9 mouse cellular contexts compared by ENCODE assay signal in the genomic region with DNA sequence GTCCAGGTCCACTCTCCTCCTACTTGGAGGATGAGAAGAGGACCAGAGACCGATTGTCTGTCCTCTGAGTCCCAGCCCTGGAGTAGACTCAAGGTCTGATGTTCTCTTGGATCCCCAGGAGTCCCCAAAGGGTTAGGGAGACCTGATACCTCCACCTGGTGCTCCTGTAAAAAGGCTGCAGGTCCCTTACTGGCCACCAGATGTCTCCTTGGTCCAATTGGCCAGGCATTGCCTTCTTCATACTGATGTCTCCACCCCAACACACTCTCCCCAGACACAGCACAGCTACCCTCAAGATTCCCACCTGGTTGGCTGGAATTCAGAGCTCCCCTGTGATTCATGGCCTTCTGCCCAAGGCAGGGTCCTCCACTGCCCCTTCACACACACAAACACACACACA. TPM values are rescaled to one million over a fixed set of nuclear protein-coding genes. Genes with fewer than 3 reads are reported as not detected.
DNase-seq lines count a peak whose midpoint lies in the region; ATAC-seq and TF ChIP-seq lines count a peak whose summit lies in the region.
"Had no signal": no experiment of that assay in that cellular context is flagged by ENCODE, and none has a peak within 500 bp of the region (broad histone marks: within the 10 kb centered on the region; RNA-seq: fewer than 3 reads in every experiment).

No protein-coding gene starts in this region.

- no peak overlapping the region for H3K27ac ChIP-seq in left cerebral cortex, adult 2 months
- no peak overlapping the region for H3K27ac ChIP-seq in lung, embryonic 14.5 days (ENCODE audit: low read depth)
- H3K27ac ChIP-seq: heart, embryonic 13.5 days had no signal

- no peak for ATAC-seq in G1E (ENCODE audit: extremely low read depth, insufficient number of reproducible peaks, low FRiP score, poor library complexity, severe bottlenecking)
- peak; percentile 64; the same call in 1 of the 2 replicates for ATAC-seq in erythroid progenitor cell, adult 5-6 weeks (replicated peaks; ENCODE audit: low FRiP score, poor library complexity, severe bottlenecking)
- no peak for ATAC-seq in lung, embryonic 14.5 days (ENCODE audit: insufficient read depth)

- TF ChIP-seq CTCF in left cerebral cortex, adult 2 months (IDR thresholded peaks at IDR 0.05) = peak; percentile 65
- TF ChIP-seq CTCF in G1E (IDR thresholded peaks at IDR 0.05; ENCODE audit: low read depth, low read length) = peak; percentile 58
- peak; percentile 78 for TF ChIP-seq CTCF in lung, embryonic 14.5 days (IDR thresholded peaks at IDR 0.05; ENCODE audit: low read depth)

- no peaks in the 10 kb centered on the region for H3K9me3 ChIP-seq in G1E (replicated peaks)
- no peaks in the 10 kb centered on the region for H3K9me3 ChIP-seq in lung, embryonic 14.5 days (ENCODE audit: low read depth, low read length)
- H3K9me3 ChIP-seq: heart, embryonic 13.5 days had no signal

- H3K4me1 ChIP-seq in G1E (ENCODE audit: insufficient read depth, low read depth, low read length) = peaks cover 42% of the 10 kb centered on the region
- peaks cover 2% of the 10 kb centered on the region; the same call in 1 of the 2 replicates for H3K4me1 ChIP-seq in lung, embryonic 14.5 days (ENCODE audit: insufficient read depth)

- 36% methylated on average over 1 of the region's 1 CpGs for WGBS in lung, embryonic 14.5 days

- no peaks in the 10 kb centered on the region for H3K36me3 ChIP-seq in G1E (replicated peaks)
- H3K36me3 ChIP-seq in lung, embryonic 14.5 days (ENCODE audit: insufficient read depth) = no peaks in the 10 kb centered on the region
- H3K36me3 ChIP-seq: heart, embryonic 13.5 days had no signal

- H3K4me2 ChIP-seq in lung, embryonic 14.5 days = no peak overlapping the region
- H3K4me2 ChIP-seq: heart, embryonic 13.5 days had no signal

- no peak overlapping the region for H3K9ac ChIP-seq in lung, embryonic 14.5 days
- H3K9ac ChIP-seq: heart, embryonic 13.5 days had no signal

- peaks cover 68% of the 10 kb centered on the region for H3K27me3 ChIP-seq in G1E (ENCODE audit: insufficient read depth, low read length)
- H3K27me3 ChIP-seq in lung, embryonic 14.5 days (ENCODE audit: insufficient read depth, low read length) = peaks cover 26% of the 10 kb centered on the region

- intact Hi-C loops in left cerebral cortex, adult 2 months (cut with DNase I) = no loop called here

- peak; percentile 47 to 48 for DNase-seq in left cerebral cortex, adult 2 months (ENCODE audit: extremely low spot score in 1 of 2, low spot score in 2 of 2)
- DNase-seq in left cerebral cortex, adult 11 months (ENCODE audit: low spot score) = no peak
- peak; percentile 52 for DNase-seq in G1E (ENCODE audit: low spot score)
- DNase-seq in adrenal gland, postnatal 25 days = peak; percentile 52
- DNase-seq in lung, embryonic 14.5 days = peak; percentile 70
- DNase-seq in thymus, postnatal 0 days (ENCODE audit: low spot score) = peak; percentile 60
- no peak for DNase-seq in layer of hippocampus, adult 9-10 months (ENCODE audit: low spot score)

- no peak overlapping the region for H3K4me3 ChIP-seq in left cerebral cortex, adult 2 months
- H3K4me3 ChIP-seq in G1E (ENCODE audit: low read depth, low read length) = no peak overlapping the region
- no peak overlapping the region for H3K4me3 ChIP-seq in lung, embryonic 14.5 days (ENCODE audit: low read depth, low read length)
- H3K4me3 ChIP-seq: heart, embryonic 13.5 days had no signal

RNA-seq across cellular contexts. Expression of gene Poll, which starts 22.8 kb away (rescaled TPM):
- total RNA-seq in left cerebral cortex, adult 2 months (2021) = 10 to 100 TPM in 1 of 2 experiments, 1 to 10 TPM in 1; 9.7 to 10.3 TPM
- total RNA-seq in G1E (2014; fragmentation: Nextera tagmentation) (7.6 TPM in 2 replicates), G1E (2017) (9.4 and 10.2 TPM in 2 replicates)
- polyA plus RNA-seq in G1E (2012) = 14.0 and 15.9 TPM in 2 replicates
- total RNA-seq in adrenal gland, postnatal 25 days (2021) = 12.4 and 15.5 TPM in 2 replicates
- total RNA-seq in erythroid progenitor cell, adult 5-6 weeks (2015; ENCODE audit: low replicate concordance) = 3.6 TPM in 1 of 2 replicates, not detected in the other
- total RNA-seq in erythroid progenitor cell, adult 5-6 weeks (2017; ENCODE audit: low replicate concordance) = 3.0 TPM in 1 of 2 replicates, not detected in the other
- 15.9 and 18.3 TPM in 2 replicates for polyA plus RNA-seq in lung, embryonic 14.5 days (2014; fragmentation: Nextera tagmentation; extraction: Ambion mirVana)
- 5.1 and 5.7 TPM in 2 replicates for polyA plus RNA-seq in thymus, postnatal 0 days (2015; fragmentation: Nextera tagmentation; extraction: Ambion mirVana)

RNA-seq across cellular contexts. Expression of gene Gm17018, which starts 22.9 kb away (rescaled TPM):
- total RNA-seq in left cerebral cortex, adult 2 months (2021) = 10 to 100 TPM; 76.2 to 79.1 TPM
- total RNA-seq in G1E (2014; fragmentation: Nextera tagmentation) (11.4 and 13.0 TPM in 2 replicates), G1E (2017) (22.6 and 28.4 TPM in 2 replicates)
- 19.5 and 27.2 TPM in 2 replicates for polyA plus RNA-seq in G1E (2012)
- total RNA-seq in adrenal gland, postnatal 25 days (2021) = 26.2 and 31.8 TPM in 2 replicates
- total RNA-seq in erythroid progenitor cell, adult 5-6 weeks (2015; ENCODE audit: low replicate concordance) = 3.4 TPM in 1 of 2 replicates, not detected in the other
- total RNA-seq in erythroid progenitor cell, adult 5-6 weeks (2017; ENCODE audit: low replicate concordance) = 4.0 and 7.7 TPM in 2 replicates
- 48.0 and 56.7 TPM in 2 replicates for polyA plus RNA-seq in lung, embryonic 14.5 days (2014; fragmentation: Nextera tagmentation; extraction: Ambion mirVana)
- 49.5 and 54.3 TPM in 2 replicates for polyA plus RNA-seq in thymus, postnatal 0 days (2015; fragmentation: Nextera tagmentation; extraction: Ambion mirVana)

Comparison
In these comparisons a context has a peak if more than half of its experiments do, and no peak if none do; other contexts are left out.
1. DNase-seq: peak in left cerebral cortex, adult 2 months (2 of 2), G1E (single experiment), adrenal gland, postnatal 25 days (single experiment), lung, embryonic 14.5 days (single experiment) and thymus, postnatal 0 days (single experiment); none in left cerebral cortex, adult 11 months (single experiment) and layer of hippocampus, adult 9-10 months (single experiment).
2. Peak in every context shown above with its lines, with median percentiles within 50 percentile points of each other: CTCF ChIP-seq.